Mouse (Mus musculus): ENCODE measurements around the gene Rcn3.

GRCm38 (mm10) chr7:45125144-45125600, 33.2 kb upstream of the Rcn3 start:
- no peak for TF ChIP-seq CTCF (IDR thresholded peaks at IDR 0.05; ENCODE audit: extremely low read depth, insufficient read depth, low read length)
- TF ChIP-seq POLR2A (IDR thresholded peaks at IDR 0.05; ENCODE audit: extremely low read depth, insufficient read depth, low read length) = no peak

Measured in cortical plate, adult 2 months (tissue).